Mouse (Mus musculus) left cerebral cortex, adult 11 months (tissue): ENCODE measurements around the gene Rgs12.

ENCODE experiments used
- DNase-seq: peaks from one replicate; pipeline ENCODE4 v3.0.0; 2022; ENCODE audit warnings: low spot score

Gene Rgs12

DNA sequence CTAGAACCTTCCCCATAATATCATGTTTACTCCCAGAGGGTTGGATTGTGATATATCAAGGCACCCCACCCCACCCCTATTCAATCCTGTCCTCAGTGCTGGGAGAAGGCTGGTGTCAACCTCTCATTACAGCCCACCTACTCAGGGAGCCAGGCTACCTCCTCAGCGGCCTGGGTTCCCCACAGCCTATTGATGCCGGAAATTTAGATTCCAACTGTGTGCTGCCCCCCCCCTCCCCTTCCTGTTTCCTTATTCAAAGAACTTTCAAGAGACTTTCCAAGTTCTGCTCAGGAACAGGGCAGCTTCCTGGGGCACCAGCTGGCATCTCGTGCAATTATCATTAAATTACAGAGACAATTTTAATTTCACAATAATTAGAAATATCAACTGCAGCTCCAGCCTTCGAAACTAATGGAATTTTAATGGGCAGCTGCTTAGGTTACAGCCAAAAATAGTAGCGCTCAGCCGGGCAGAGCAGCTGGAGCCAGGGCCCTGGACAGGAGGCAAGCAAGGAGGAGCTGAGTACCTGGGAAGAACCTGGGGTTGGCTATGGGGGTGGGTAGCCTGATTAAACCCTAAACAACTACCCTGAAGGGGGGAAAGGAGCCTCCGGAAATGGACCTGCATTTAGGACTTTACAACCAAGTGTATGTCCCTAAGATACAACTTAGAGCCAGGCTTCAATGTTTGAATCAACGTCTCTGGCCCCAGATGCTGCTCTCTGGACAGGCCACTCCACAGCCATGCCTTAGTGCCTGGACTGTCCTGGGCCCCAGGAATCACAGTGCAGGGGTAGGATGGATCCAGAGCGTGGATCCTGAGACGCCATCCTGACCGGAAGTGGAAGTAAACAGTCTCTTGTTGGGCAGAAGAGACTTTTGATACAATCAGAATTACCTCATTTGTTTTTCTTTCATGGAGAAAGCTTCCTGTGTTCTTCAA lies 17.5 kb upstream of the Rgs12 start:
- no peak for DNase-seq

DNA sequence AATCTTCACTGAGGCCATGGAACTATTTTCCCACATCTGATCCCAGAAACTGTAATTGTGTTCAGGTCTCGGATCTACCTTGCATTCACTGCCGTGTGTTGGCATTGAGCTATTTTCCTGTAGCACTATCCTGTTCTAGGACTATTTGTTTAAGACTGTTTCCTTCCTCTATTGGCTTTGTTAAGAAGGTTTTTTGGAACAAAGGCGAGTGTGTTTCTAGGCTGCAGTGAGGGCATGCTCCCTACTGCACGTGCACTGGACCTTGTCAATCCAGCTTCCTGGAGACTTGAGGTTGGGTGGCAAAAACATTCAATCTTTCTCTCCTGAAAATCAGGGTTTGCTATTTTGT lies 16.8 kb upstream of the Rgs12 start:
- no peak for DNase-seq

- no peak for DNase-seq
Observed at GRCm38 (mm10) chr5:34933461-34933860, 15.8 kb upstream of the Rgs12 start.

- DNase-seq, result no peak
Observed at GRCm38 (mm10) chr5:34941710-34942470, 7.4 kb upstream of the Rgs12 start.

GRCm38 (mm10) chr5:34943428-34943827 lies 5.8 kb upstream of the Rgs12 start:
- no peak for DNase-seq

DNA sequence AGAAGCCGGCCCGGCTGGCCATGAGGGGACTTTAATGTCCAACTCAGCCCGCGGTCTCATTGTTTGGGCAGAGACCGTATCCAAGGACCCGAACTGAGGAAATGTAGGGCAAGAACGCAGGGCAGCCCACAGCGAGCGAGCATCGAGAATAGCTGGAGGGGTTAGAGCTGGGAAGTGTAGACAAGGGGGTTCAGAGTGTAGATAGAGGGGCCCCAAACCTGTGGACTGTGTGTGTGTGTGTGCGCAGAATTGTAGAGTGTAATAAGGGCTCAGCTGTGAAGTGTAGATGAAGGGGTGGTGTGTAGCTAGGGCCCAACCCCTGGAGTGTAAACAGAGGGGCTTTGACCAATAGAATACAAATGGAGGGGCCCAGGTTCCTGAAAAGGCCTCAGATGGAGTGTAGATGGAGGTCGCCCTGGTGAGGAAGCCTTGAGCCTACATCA lies 545 bp downstream of the Rgs12 start:
- DNase-seq, result no peak

GRCm38 (mm10) chr5:34950486-34951160 lies 1.4 kb downstream of the Rgs12 start:
- no peak for DNase-seq

- DNase-seq, result no peak
Observed at GRCm38 (mm10) chr5:34951161-34951834, 2.1 kb downstream of the Rgs12 start.

GRCm38 (mm10) chr5:34954508-34954907 lies 5.3 kb downstream of the Rgs12 start:
- DNase-seq, result no peak

DNA sequence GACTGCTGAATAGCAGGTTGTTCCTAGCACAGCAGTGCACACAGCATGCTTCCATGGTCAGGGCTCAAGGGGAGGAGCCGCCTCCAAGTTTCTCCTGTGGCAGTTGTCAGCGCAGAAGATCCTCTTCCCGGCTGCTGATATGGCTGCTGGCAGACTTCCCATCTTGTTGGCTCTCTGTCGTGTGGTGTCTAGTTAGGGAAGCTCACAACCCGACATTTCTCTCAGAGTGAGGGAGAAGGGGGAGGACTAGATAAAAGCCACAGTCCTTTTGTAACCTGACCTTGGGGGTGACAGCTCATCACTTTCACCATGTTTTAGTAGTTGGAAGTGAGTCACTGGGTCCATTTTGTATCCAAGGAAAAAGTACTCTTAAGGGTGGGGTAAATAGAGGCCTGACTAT lies 6.4 kb downstream of the Rgs12 start:
- no peak for DNase-seq

GRCm38 (mm10) chr5:34956151-34956550 lies 6.9 kb downstream of the Rgs12 start:
- DNase-seq, result no peak

- no peak for DNase-seq
Observed at GRCm38 (mm10) chr5:34957015-34957414, 7.8 kb downstream of the Rgs12 start.

- DNase-seq, result no peak
Observed at GRCm38 (mm10) chr5:34960021-34960420, 10.8 kb downstream of the Rgs12 start.

DNA sequence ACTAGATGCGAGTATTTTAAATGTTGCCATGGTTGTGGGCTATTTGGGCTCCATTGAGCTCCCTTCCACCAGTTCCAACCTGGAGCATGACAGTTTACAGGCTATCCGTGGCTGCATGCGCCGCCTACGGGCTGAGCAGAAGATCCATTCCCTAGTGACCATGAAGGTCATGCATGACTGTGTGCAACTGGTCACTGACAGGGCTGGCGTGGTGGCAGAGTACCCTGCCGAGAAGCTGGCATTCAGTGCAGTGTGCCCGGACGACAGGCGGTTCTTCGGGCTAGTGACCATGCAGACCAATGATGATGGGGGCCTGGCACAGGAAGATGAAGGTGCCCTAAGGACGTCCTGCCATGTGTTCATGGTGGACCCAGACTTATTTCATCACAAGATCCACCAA lies 16.3 kb downstream of the Rgs12 start:
- DNase-seq, result no peak

GRCm38 (mm10) chr5:34968386-34968785 lies 19.1 kb downstream of the Rgs12 start:
- DNase-seq, result no peak

DNA sequence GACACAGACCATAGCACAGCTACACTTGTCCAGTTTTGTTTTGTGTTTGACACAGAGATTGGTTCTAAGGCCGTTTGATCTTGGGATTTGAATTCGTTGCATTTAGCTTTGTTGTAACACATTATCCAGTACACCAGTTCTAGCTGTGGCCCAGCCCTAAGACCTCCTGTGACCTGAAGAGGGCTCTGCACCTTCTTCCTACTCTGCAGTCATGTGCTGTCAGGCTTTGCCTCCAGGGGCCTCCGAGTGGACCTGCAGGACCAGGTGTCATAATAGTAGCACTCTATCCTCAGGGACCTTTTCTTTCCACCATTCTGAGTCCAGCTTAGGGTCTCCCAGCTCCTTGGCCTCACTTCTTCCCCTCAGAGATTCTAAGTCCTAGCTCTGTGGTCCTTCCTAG lies 23.2 kb downstream of the Rgs12 start:
- DNase-seq, result no peak

- DNase-seq, result no peak
Observed at GRCm38 (mm10) chr5:34973560-34974317, 24.5 kb downstream of the Rgs12 start.

GRCm38 (mm10) chr5:34974773-34975443 lies 25.7 kb downstream of the Rgs12 start:
- DNase-seq, result no peak

- no peak for DNase-seq
Observed at GRCm38 (mm10) chr5:34976540-34977292, 27.5 kb downstream of the Rgs12 start.

GRCm38 (mm10) chr5:34980099-34980498 lies 30.9 kb downstream of the Rgs12 start:
- no peak for DNase-seq
